Mouse (Mus musculus) heart, embryonic 13.5 days (tissue): ENCODE data around the gene Map4. TPM values are rescaled to one million over a fixed set of nuclear protein-coding genes. Genes with fewer than 3 reads are reported as not detected.

Experiments used
- ATAC-seq: fragments of 200-750 bp; cut with Nextera tagmentation; 2 replicates; pipeline ENCODE4 v1.8.0; 2017; ENCODE audit warnings: moderate TSS enrichment; ENCODE audit not compliant: insufficient number of reproducible peaks, low FRiP score, low TSS enrichment; ENCODE audit errors: extremely low read depth
- H3K27ac ChIP-seq: fragments of 300-500 bp; sonication (generic); replicated peaks from 2 replicates; pipeline ENCODE4 v1.5.1; 2015; ENCODE audit warnings: moderate library complexity, mild to moderate bottlenecking, inconsistent platforms
- H3K27me3 ChIP-seq: fragments of 300-500 bp; sonication (generic); replicated peaks from 2 replicates; pipeline ENCODE4 v1.6.1; 2015; ENCODE audit warnings: mild to moderate bottlenecking, inconsistent platforms
- H3K36me3 ChIP-seq: fragments of 300-500 bp; sonication (generic); 2 replicates; pipeline ENCODE4 v1.6.1; 2015; ENCODE audit warnings: mild to moderate bottlenecking, inconsistent platforms
- H3K4me1 ChIP-seq: fragments of 300-500 bp; sonication (generic); 2 replicates; pipeline ENCODE4 v1.6.1; 2015; ENCODE audit warnings: inconsistent platforms
- H3K4me2 ChIP-seq: fragments of 300-500 bp; sonication (generic); 2 replicates; pipeline ENCODE4 v1.6.1; 2015; ENCODE audit warnings: inconsistent platforms, mild to moderate bottlenecking, moderate library complexity
- H3K4me3 ChIP-seq: fragments of 300-500 bp; sonication (generic); 2 replicates; pipeline ENCODE4 v1.5.1; 2015; ENCODE audit warnings: moderate library complexity, mild to moderate bottlenecking, inconsistent platforms
- H3K9ac ChIP-seq: fragments of 300-500 bp; sonication (generic); 2 replicates; pipeline ENCODE4 v1.6.1; 2015; ENCODE audit warnings: inconsistent platforms, mild to moderate bottlenecking, moderate library complexity
- H3K9me3 ChIP-seq: fragments of 300-500 bp; sonication (generic); 2 replicates; pipeline ENCODE4 v1.6.1; 2016; ENCODE audit warnings: inconsistent platforms
- WGBS: fragments of 180-500 bp; shearing (Covaris S2); methylation state at CpG from one replicate; pipeline ENCODE4 v1.1.7; 2015; ENCODE audit warnings: mixed read lengths; 5-methylcytosine and 5-hydroxymethylcytosine counted together
- polyA plus RNA-seq: library from polyadenylated mRNA; unstranded; fragments of >200 nt; fragmentation: Nextera tagmentation; extraction: Ambion mirVana; gene quantifications from 2 replicates; pipeline ENCODE4 v1.2.1, GENCODE M21; 2015

Map4 gene
- polyA plus RNA-seq, 1 experiment from 2014 or later = 82.0 TPM

DNA sequence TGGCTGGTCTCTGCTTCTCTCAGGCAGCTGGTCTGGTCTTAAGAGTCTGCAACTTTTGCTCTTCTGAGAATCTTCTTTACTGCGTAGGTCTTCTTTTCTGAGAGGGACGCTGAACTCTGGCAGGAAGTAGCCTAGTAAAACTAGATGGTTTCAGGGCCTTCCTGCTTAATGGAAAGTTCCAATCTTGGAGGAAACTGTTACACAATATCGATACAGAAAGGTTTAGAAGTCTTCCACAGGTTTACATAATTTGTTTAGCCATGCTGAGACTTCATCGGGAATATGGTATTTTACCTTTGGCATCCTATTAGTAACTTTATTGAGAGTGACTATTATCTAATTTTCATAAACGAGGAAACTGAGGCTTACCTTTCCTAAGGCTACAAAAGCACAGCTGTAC lies 1.2 kb upstream of the Map4 start:
- no peak overlapping the region for H3K4me3 ChIP-seq
- 86% methylated on average over 5 of the region's 5 CpGs for WGBS

DNA sequence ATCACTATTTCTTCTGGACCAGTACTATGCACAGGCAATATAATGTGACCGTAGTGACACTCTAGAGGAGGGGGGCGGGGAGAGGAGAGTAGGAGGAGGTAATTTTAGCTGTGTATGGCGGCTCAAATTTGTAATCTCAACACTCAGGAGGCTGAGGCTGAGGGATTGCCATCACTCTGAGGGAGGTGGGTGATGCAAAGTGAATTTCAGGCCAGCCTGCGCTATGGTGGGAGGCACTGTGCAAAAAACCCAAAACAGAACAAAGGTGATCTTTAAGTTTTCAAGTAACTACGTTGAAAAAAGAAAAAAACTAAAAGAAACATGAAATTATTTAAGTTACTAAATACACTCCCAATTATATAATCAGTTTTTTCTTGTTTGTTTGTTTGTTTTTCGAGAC lies 508 bp upstream of the Map4 start:
- ATAC-seq = no peak
- peaks cover 19% of the 10 kb centered on the region for H3K4me1 ChIP-seq
- H3K4me3 ChIP-seq = peak overlapping the region; percentile 96
- no peaks in the 10 kb centered on the region for H3K36me3 ChIP-seq
- peak overlapping the region; percentile 97 for H3K27ac ChIP-seq
- no peaks in the 10 kb centered on the region for H3K9me3 ChIP-seq
- peak overlapping the region; percentile 71 for H3K4me2 ChIP-seq
- no peaks in the 10 kb centered on the region for H3K27me3 ChIP-seq
- H3K9ac ChIP-seq = peak overlapping the region; percentile 98
- 61% methylated on average over 6 of the region's 6 CpGs for WGBS

More for the DNA sequence above, 1.2 kb upstream of the Map4 start:
- Histone ChIP-seq H3K4me1 (peaks cover 19% of the 10 kb centered on the region), H3K36me3 (no peaks in the 10 kb centered on the region), H3K9ac (no peak overlapping the region), H3K4me2 (no peak overlapping the region), H3K27me3 (no peaks in the 10 kb centered on the region), H3K27ac (no peak overlapping the region), H3K9me3 (no peaks in the 10 kb centered on the region)
- no peak for ATAC-seq

DNA sequence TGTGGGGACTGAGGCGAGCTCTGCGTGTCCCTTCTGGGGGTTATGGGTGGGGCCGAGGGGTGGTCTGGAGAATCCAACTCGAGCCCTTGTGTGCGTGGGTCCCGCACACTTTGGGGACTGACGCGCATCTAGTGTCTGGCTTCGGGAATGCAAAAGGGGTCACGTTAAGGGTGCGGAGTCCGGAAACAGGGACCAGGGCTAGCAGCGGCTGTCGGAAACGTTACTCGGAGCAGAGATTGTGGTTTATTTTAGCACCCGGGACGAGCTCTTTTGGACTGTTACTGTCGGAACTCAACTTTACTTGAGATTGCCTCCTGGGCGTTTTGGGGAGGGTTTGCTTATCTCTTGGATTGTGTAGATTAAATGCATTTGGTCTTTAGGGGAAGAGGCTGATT lies 1.1 kb downstream of the Map4 start:
- Histone ChIP-seq H3K4me2 (peak overlapping the region; percentile 71), H3K4me3 (peak overlapping the region; percentile 96), H3K9me3 (no peaks in the 10 kb centered on the region), H3K27me3 (no peaks in the 10 kb centered on the region), H3K27ac (peak overlapping the region; percentile 97), H3K4me1 (peaks cover 30% of the 10 kb centered on the region), H3K9ac (peak overlapping the region; percentile 98), H3K36me3 (no peaks in the 10 kb centered on the region)
- ATAC-seq = no peak
- WGBS = under 1% methylated on average over 20 of the region's 20 CpGs

DNA sequence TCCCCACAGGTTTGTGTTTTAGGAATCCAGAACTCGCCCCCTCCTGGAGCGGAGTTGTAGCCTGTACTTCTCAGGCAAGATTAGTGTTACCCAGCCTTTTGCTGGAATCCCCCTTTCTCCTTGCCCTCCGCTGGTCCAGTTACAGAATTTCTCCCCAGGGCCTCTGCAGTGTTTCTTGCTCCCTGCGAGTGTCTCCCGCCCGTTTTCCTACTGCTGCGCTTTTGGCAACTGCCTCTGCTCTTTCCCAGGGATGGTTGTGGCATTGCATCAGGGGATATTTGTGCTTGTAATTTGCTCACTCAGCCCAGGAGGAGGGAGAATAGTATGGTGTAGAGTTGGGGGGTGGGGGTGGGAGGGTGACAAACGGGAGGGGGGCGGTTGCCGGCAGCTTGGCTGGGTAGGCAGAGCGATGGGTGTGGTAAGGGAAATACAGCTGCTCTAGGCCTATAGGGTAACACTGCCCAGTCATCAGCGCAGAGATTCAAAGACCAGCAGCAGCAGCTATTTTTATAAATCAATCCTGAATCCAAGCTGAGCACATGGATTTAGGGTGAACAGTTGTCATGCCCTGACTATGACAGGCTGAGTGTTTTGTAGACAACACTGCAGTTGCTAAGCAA lies 1.6 kb downstream of the Map4 start:
- Histone ChIP-seq H3K27ac (peak overlapping the region; percentile 97), H3K9me3 (no peaks in the 10 kb centered on the region), H3K4me3 (peak overlapping the region; percentile 96), H3K4me1 (peaks cover 30% of the 10 kb centered on the region), H3K9ac (peak overlapping the region; percentile 98), H3K36me3 (no peaks in the 10 kb centered on the region), H3K27me3 (no peaks in the 10 kb centered on the region), H3K4me2 (peak overlapping the region; percentile 71)
- WGBS = 1% methylated on average over 12 of the region's 12 CpGs
- no peak for ATAC-seq

- no peak overlapping the region for H3K4me2 ChIP-seq
- H3K36me3 ChIP-seq = no peaks in the 10 kb centered on the region
- H3K4me3 ChIP-seq = no peak overlapping the region
- no peaks in the 10 kb centered on the region for H3K9me3 ChIP-seq
- H3K27ac ChIP-seq = no peak overlapping the region
- no peak overlapping the region for H3K9ac ChIP-seq
- ATAC-seq = no peak
- peaks cover 37% of the 10 kb centered on the region for H3K4me1 ChIP-seq
- WGBS = 89% methylated on average over 3 of the region's 3 CpGs
- H3K27me3 ChIP-seq = no peaks in the 10 kb centered on the region
Measured at GRCm38 (mm10) chr9:109939401-109939800, 8.1 kb downstream of the Map4 start.

- 70% methylated on average over 4 of the region's 4 CpGs for WGBS
- Histone ChIP-seq H3K4me1 (peaks cover 31% of the 10 kb centered on the region; the same call in 1 of the 2 replicates), H3K36me3 (peaks cover 6% of the 10 kb centered on the region; the same call in 1 of the 2 replicates), H3K4me3 (no peak overlapping the region), H3K9me3 (no peaks in the 10 kb centered on the region), H3K9ac (no peak overlapping the region), H3K27me3 (no peaks in the 10 kb centered on the region), H3K4me2 (no peak overlapping the region), H3K27ac (no peak overlapping the region)
- ATAC-seq = no peak
Measured at GRCm38 (mm10) chr9:109942796-109943195, 11.5 kb downstream of the Map4 start.

DNA sequence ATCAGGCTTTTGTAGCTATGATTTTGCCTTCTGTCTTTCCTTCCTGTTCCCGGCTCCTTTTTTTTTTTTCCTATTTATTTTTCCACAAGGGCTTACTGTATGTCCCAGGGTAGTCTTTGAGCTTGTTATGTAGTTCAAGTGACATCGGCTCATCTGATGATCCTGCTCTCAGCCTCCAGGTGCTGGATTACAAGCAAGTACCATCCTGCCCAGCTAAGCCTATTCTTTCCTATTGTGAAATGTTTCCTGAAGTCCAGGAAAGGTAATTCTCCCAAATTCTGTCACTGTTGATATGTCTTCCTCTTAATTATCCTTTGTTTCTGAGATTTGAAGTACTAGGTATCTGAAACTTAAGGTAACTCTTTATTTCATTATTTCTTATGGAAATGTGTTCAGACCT lies 13.5 kb downstream of the Map4 start:
- ATAC-seq = no peak
- Histone ChIP-seq H3K4me2 (no peak overlapping the region), H3K4me1 (peaks cover 36% of the 10 kb centered on the region), H3K36me3 (peaks cover 8% of the 10 kb centered on the region; the same call in 1 of the 2 replicates), H3K27me3 (no peaks in the 10 kb centered on the region), H3K4me3 (no peak overlapping the region), H3K27ac (no peak overlapping the region), H3K9ac (no peak overlapping the region), H3K9me3 (no peaks in the 10 kb centered on the region)
- WGBS = 72% methylated on average over 2 of the region's 2 CpGs

DNA sequence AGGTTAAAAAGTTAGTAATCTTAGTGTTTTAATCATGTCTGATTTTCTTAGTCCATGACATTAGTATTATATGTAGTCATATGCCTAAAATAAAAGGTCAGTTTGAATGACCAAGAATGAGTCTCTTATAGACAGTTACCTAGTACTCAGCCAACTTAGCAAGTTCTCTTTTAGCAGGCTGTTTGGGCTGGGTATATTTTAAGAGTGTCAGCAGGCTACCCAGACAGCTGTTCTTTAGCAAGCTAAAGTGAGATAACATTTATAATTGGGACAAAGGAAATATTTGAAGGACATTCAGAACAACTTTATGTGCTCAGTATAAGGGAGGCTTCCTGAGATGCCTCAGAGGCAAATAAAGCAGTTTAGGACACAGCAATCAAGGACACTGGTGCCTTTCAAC lies 17.3 kb downstream of the Map4 start:
- Histone ChIP-seq H3K36me3 (peaks cover 27% of the 10 kb centered on the region), H3K27ac (peak overlapping the region; percentile 78), H3K4me3 (no peak overlapping the region), H3K9ac (no peak overlapping the region), H3K27me3 (no peaks in the 10 kb centered on the region), H3K4me1 (peaks cover 31% of the 10 kb centered on the region), H3K9me3 (peaks cover 3% of the 10 kb centered on the region; the same call in 1 of the 2 replicates), H3K4me2 (peak overlapping the region; percentile 28)
- ATAC-seq = no peak

DNA sequence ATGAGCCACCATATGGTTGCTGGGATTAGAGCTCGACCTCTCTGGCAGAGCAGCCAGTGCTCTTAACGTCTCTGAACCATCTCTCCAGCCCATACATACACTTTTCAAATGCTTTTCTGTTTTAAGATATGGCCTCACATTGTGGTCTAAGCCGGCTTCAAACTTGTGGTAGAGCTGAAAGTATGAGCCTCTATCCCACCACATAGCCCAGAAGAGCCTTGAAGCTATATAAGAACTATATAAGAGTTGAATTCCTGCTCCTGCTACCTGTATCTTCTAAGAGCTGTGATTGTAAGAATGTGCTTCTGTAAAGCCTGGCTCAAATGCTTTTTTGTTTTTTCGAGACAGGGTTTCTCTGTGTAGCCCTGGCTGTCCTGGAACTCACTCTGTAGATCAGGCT lies 18.5 kb downstream of the Map4 start:
- H3K4me3 ChIP-seq = no peak overlapping the region

DNA sequence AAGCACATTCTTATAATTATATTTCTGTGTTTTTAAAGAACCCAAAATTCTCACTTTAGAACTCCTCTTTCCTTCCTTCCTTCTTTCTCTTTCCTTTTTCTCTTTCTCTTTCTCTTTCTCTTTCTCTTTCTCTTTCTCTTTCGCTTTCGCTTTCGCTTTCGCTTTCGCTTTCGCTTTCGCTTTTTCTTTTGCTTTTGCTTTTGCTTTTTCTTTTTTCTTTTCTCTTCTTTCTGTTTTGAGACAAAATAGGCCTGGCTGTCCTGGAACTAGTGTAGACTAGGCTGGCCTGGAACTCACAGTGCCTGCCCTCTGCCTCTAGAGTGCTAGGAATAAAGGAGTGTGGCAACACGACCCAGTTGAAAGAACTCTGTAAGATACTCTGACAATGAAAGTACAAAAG lies 22.3 kb downstream of the Map4 start:
- H3K9me3 ChIP-seq = peaks cover 6% of the 10 kb centered on the region; the same call in 1 of the 2 replicates
- peaks cover 17% of the 10 kb centered on the region for H3K4me1 ChIP-seq
- no peak overlapping the region for H3K27ac ChIP-seq
- no peak overlapping the region for H3K9ac ChIP-seq
- no peak overlapping the region for H3K4me3 ChIP-seq
- no peaks in the 10 kb centered on the region for H3K27me3 ChIP-seq
- peaks cover 20% of the 10 kb centered on the region for H3K36me3 ChIP-seq
- no peak overlapping the region for H3K4me2 ChIP-seq
- ATAC-seq = no peak
- WGBS = 85% methylated on average over 8 of the region's 8 CpGs

More for the DNA sequence above, 18.5 kb downstream of the Map4 start:
- Histone ChIP-seq H3K4me1 (peaks cover 31% of the 10 kb centered on the region), H3K27ac (no peak overlapping the region), H3K36me3 (peaks cover 27% of the 10 kb centered on the region), H3K9me3 (peaks cover 6% of the 10 kb centered on the region; the same call in 1 of the 2 replicates), H3K27me3 (no peaks in the 10 kb centered on the region), H3K9ac (no peak overlapping the region), H3K4me2 (no peak overlapping the region)
- ATAC-seq = no peak
- 85% methylated on average over 4 of the region's 4 CpGs for WGBS

DNA sequence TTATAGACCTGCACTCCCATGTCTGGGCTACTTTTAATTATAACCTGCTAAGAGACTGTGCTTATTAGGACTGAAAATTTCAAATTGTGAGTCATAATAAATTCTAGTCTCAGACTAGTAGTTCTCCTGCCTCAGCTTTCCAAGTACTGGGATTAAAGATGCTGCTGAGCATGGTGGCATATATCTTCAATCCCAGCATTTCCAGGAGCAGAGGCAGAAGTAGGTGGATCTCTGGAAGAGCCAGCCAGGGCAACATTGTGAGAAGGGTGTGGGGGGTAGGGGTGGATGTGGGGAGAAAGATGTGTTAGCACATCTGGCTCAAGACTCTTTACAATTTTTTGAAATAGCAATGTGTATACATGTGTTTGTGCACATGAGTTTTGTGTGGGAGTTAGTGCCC lies 23.4 kb downstream of the Map4 start:
- Histone ChIP-seq H3K4me2 (no peak overlapping the region), H3K36me3 (peaks cover 20% of the 10 kb centered on the region), H3K9me3 (peaks cover 6% of the 10 kb centered on the region; the same call in 1 of the 2 replicates), H3K4me1 (peaks cover 12% of the 10 kb centered on the region), H3K4me3 (no peak overlapping the region), H3K27me3 (no peaks in the 10 kb centered on the region), H3K9ac (no peak overlapping the region), H3K27ac (no peak overlapping the region)
- no peak for ATAC-seq

DNA sequence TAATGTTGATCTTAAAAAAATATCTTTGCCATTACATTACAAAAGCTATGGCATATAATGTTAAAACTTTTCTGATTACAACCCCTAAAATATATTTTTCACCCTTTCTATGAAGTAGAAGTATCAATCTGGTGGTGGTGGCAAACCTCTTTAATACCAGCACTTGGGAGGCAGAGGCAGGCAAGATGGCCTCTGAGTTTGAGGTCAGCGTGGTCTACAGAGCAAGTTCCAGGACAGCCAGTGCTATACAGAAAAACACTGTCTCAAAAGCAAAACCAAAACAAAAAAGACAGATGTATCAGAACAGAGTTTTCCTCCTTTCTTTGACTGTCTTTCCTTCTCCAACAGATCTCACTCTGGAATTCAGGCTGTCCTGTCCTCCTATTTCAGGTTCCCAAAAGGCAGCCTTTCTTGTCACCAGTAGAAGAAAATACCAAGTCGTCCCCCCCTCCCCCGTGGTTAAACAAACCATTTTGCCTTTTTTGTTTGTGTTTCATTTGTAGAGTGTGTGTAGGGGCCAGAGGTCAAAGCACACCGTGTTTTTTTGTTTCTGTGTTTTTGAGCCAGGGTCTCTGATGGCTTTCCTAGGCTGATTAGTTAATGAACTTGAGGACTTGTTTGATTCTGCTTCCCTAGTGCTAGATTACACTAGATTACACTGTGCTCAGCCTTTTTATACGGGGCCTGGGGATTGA lies 28.3 kb downstream of the Map4 start:
- WGBS = 55% methylated on average over 5 of the region's 5 CpGs
- no peak overlapping the region for H3K9ac ChIP-seq
- H3K9me3 ChIP-seq = no peaks in the 10 kb centered on the region
- H3K4me3 ChIP-seq = no peak overlapping the region
- no peaks in the 10 kb centered on the region for H3K36me3 ChIP-seq
- no peaks in the 10 kb centered on the region for H3K27me3 ChIP-seq
- no peak overlapping the region for H3K27ac ChIP-seq
- H3K4me2 ChIP-seq = no peak overlapping the region
- no peak for ATAC-seq
- H3K4me1 ChIP-seq = peaks cover 27% of the 10 kb centered on the region
